Mouse (Mus musculus) cortical plate, adult 2 months (tissue): ENCODE data around the gene Tmem143.

Experiments used
- CTCF ChIP-seq: fragments of 200-500 bp; IDR thresholded peaks from 2 replicates; pipeline ENCODE4 v1.5.1; 2011; ENCODE audit warnings: mild to moderate bottlenecking, control low read depth, low read length; ENCODE audit not compliant: insufficient read depth; ENCODE audit errors: extremely low read depth
- POLR2A ChIP-seq: fragments of 200-500 bp; IDR thresholded peaks from 2 replicates; pipeline ENCODE4 v1.6.1; 2011; ENCODE audit warnings: mild to moderate bottlenecking, low read length, control low read depth; ENCODE audit not compliant: insufficient read depth; ENCODE audit errors: extremely low read depth

- no peak for TF ChIP-seq CTCF
- TF ChIP-seq POLR2A = no peak
Observed at GRCm38 (mm10) chr7:45864435-45864834, 32.3 kb upstream of the Tmem143 start.
